Mouse (Mus musculus) layer of hippocampus, adult 2 months (tissue): ENCODE measurements around the gene Tfb1m. TPM values are rescaled to one million over a fixed set of nuclear protein-coding genes. Genes with fewer than 3 reads are reported as not detected.

ENCODE experiments used
- DNase-seq, 2 experiments: peaks; one replicate each; pipeline ENCODE4 v3.0.0; 2022; ENCODE audit warnings: low spot score in 2 of 2
- H3K27ac ChIP-seq: fragments of 200-600 bp; 2 replicates; pipeline ENCODE4 v1.8.1; 2022
- H3K4me3 ChIP-seq: fragments of 200-600 bp; 2 replicates; pipeline ENCODE4 v1.8.1; 2022; ENCODE audit warnings: mild to moderate bottlenecking
- CTCF ChIP-seq: fragments of 200-600 bp; conservative IDR thresholded peaks from 2 replicates; pipeline ENCODE4 v1.8.1; 2022; ENCODE audit warnings: antibody characterized with exemption, mild to moderate bottlenecking, moderate library complexity
- long read RNA-seq, 2 experiments: library from polyadenylated mRNA; stranded (forward); transcript quantifications; one replicate each; pipeline ENCODE4 v2.0.0; 2021; ENCODE audit warnings: borderline mapping rate in 2 of 2
- total RNA-seq, 2 experiments: library from RNA; stranded (reverse); gene quantifications; 2 replicates each; pipeline ENCODE4 v1.2.3; 2021

The Tfb1m gene
- 1 to 10 TPM; 5.7 to 7.1 TPM for total RNA-seq
- long read RNA-seq, experiment 1, partial matches to known transcripts, result 0 of 1 reads
- long read RNA-seq, experiment 1, other reads (novel, unspliced or antisense), result 1 of 1 reads
- long read RNA-seq, experiment 2, partial matches to known transcripts, result 0 of 1 reads
- long read RNA-seq, experiment 2, other reads (novel, unspliced or antisense), result 0 of 1 reads

DNA sequence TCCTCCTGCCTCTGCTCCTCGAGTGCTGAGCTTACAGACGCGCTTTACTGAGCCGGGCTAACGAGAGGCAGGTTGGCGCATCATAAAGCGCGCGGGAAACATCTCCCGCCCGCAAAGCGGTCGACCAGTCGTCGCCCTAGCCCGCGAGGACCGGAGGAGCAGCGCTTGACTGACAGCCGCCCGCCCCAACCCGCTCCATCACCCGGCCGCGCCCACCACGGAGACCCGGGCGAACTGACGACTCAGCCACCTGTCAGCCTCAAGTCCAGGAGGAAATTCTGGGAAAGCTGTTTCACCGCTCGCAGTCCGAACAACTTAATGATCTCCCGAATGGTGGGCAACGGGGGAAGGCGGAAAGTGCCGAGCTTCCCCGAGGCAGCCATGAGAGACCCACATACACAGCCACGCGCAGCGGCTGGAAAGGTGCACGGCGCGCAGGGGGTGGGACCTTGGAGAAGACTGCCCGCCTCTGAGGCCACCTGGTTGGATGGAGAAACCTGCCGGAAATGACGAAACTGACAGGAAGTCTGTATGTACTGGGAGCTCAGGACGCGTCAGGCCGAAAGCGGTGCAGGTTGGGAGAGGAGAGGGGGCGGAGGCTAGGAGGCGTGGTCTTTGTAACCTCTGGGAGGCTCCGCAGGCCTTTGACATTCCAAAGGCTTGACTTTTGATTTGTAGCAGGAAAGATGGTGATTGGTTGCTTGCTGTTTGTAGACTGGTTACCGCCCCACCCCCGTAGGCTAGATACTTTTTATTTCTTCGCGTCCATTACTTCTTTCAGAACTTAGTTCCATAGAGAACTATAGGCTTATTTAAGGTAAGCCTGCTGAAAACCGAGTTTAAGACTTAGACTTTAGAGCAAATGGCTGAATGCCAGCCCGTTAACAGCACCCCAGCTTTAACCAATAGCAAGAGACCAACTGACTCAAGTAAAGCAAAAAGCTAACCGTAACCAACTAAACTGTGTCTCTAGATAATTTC, at the start of gene Tfb1m:
Gene Tfb1m (minus strand): TSS at position 451 of the 981 bp plus-strand sequence.
- DNase-seq, result peak; percentile 98 to 99
- peak within 1 kb of the TSS; percentile 77 for H3K4me3 ChIP-seq
- H3K27ac ChIP-seq, result peak within 1 kb of the TSS; percentile 82
- peak; percentile 29; the same call in 1 of the 2 replicates for TF ChIP-seq CTCF

GRCm38 (mm10) chr17:3602954-3603672, 45.5 kb upstream of the Tfb1m start:
- no peak for TF ChIP-seq CTCF
- Histone ChIP-seq H3K4me3 (no peak overlapping the region), H3K27ac (no peak overlapping the region)
- peak in 1 of 2 experiments; percentile 28 for DNase-seq

DNA sequence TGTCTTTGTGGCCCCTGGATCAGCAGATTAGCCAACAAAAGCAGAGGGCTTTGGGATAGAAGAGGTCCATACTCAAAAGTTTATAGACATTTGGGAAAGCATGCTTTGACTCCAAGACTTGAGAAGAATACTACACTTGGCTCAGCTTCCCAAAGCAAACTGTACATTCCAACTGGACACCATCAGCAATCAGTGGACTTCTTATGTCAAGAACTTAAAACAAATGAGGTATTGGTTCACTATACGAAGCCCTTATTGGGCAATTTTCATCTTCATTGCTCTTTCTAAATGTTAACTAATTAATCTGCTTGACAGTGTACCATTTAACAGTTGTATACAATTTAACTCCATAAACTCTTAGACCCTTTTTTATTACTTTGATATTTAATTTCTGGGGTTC, 40.8 kb upstream of the Tfb1m start:
- no peak for TF ChIP-seq CTCF
- Histone ChIP-seq H3K4me3 (no peak overlapping the region), H3K27ac (no peak overlapping the region)
- DNase-seq, result no peak

GRCm38 (mm10) chr17:3597866-3598265, 40.3 kb upstream of the Tfb1m start:
- Histone ChIP-seq H3K4me3 (no peak overlapping the region), H3K27ac (peak overlapping the region; percentile 1; the same call in 1 of the 2 replicates)
- TF ChIP-seq CTCF, result no peak
- no peak for DNase-seq

DNA sequence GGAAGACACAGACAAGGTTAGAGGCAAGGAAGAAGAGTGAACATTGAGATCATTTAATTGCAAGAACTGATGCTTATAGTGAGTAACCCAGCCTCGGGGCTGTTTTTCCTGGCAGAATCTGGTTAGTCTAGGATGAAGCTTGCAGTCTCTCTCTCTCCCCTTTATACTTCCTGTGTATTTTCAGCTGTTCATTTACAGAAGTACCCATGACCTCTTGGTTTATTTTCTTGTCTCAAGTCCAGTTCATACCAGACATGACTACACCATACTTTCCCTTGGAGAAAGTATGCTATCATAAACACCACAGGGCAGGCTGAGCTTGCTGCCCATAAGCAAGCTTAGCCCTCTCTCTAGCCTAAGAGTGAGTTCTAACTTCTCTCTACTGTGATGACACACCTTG, 39.5 kb upstream of the Tfb1m start:
- no peak for DNase-seq
- Histone ChIP-seq H3K4me3 (no peak overlapping the region), H3K27ac (peak overlapping the region; percentile 1; the same call in 1 of the 2 replicates)
- no peak for TF ChIP-seq CTCF

DNA sequence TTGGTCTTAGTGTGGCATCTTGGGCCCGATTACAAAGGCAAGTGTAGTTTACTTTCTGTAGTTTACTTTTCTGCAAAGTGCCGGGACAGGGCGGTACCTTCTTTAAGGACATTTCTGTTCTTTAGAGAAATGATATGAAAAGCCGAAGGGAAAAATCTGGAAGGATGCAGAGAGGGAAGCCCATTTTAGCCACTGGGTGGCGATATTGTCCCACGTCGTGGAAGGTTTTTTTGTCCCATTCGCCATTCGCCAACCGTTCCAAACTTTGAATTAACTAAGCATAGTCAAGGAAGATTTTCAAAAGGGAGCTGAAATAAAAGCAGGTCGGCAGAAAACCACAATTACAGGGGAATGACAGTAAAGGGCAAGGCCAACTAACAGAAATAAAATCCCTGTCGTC, 13.3 kb upstream of the Tfb1m start:
- peak; percentile 70 to 87 for DNase-seq
- H3K4me3 ChIP-seq, result peak overlapping the region; percentile 14
- TF ChIP-seq CTCF, result peak; percentile 97

GRCm38 (mm10) chr17:3562405-3562804, 4.8 kb upstream of the Tfb1m start:
- H3K27ac ChIP-seq, result no peak overlapping the region
- no peak overlapping the region for H3K4me3 ChIP-seq
- 0 out of 2 replicates have a peak, but pooled peaks have one; percentile 34 for TF ChIP-seq CTCF
- DNase-seq, result no peak

More for the DNA sequence above, 13.3 kb upstream of the Tfb1m start:
- no peak overlapping the region for H3K27ac ChIP-seq

- no peak for DNase-seq
- Histone ChIP-seq H3K4me3 (no peak overlapping the region), H3K27ac (no peak overlapping the region)
- peak; percentile 78 for TF ChIP-seq CTCF
These were observed 3.0 kb upstream of the Tfb1m start for GRCm38 (mm10) chr17:3560534-3560933.

- DNase-seq, result no peak
- Histone ChIP-seq H3K4me3 (peak overlapping the region; percentile 77), H3K27ac (peak overlapping the region; percentile 60; the same call in 1 of the 2 replicates)
- TF ChIP-seq CTCF, result no peak
These were observed 832 bp upstream of the Tfb1m start for GRCm38 (mm10) chr17:3558356-3558870.

- TF ChIP-seq CTCF, result no peak
- no peak for DNase-seq
- no peak overlapping the region for H3K4me3 ChIP-seq
- H3K27ac ChIP-seq, result no peak overlapping the region
These were observed 1.3 kb downstream of the Tfb1m start for GRCm38 (mm10) chr17:3556251-3556650.

- TF ChIP-seq CTCF, result no peak
- Histone ChIP-seq H3K27ac (no peak overlapping the region), H3K4me3 (no peak overlapping the region)
- no peak for DNase-seq
These were observed 9.9 kb downstream of the Tfb1m start for GRCm38 (mm10) chr17:3547725-3548124.

GRCm38 (mm10) chr17:3541033-3541432, 16.5 kb downstream of the Tfb1m start:
- DNase-seq, result no peak
- Histone ChIP-seq H3K27ac (no peak overlapping the region), H3K4me3 (no peak overlapping the region)
- no peak for TF ChIP-seq CTCF
